Mouse (Mus musculus) lung, postnatal 0 days (tissue): ENCODE measurements around the gene Mia2. TPM values are rescaled to one million over a fixed set of nuclear protein-coding genes. Genes with fewer than 3 reads are reported as not detected.

Experiments
- ATAC-seq: fragments of 200-750 bp; cut with Nextera tagmentation; 2 replicates; pipeline ENCODE4 v1.8.0; 2017; ENCODE audit warnings: moderate library complexity
- DNase-seq: peaks from one replicate; pipeline ENCODE4 v3.0.0-alpha.2; 2016; ENCODE audit warnings: low spot score
- H3K27ac ChIP-seq: fragments of 300-500 bp; sonication (generic); 2 replicates; pipeline ENCODE4 v1.5.1; 2014; ENCODE audit warnings: antibody characterized with exemption, mild to moderate bottlenecking, low read length, mixed read lengths
- H3K27me3 ChIP-seq: fragments of 300-500 bp; sonication (generic); replicated peaks from 2 replicates; pipeline ENCODE4 v1.6.1; 2014; ENCODE audit warnings: low read length, mixed read lengths; ENCODE audit not compliant: insufficient read depth
- H3K36me3 ChIP-seq: fragments of 300-500 bp; sonication (generic); 2 replicates; pipeline ENCODE4 v1.6.1; 2014; ENCODE audit warnings: low read length, mixed read lengths; ENCODE audit not compliant: insufficient read depth
- H3K4me1 ChIP-seq: fragments of 300-500 bp; sonication (generic); 2 replicates; pipeline ENCODE4 v1.6.1; 2014; ENCODE audit warnings: antibody characterized with exemption, low read depth, low read length, mixed read lengths; ENCODE audit not compliant: insufficient read depth
- H3K4me2 ChIP-seq: fragments of 300-500 bp; sonication (generic); replicated peaks from 2 replicates; pipeline ENCODE4 v1.6.1; 2014; ENCODE audit warnings: low read depth, mild to moderate bottlenecking, low read length, moderate library complexity, mixed read lengths
- H3K4me3 ChIP-seq: fragments of 300-500 bp; sonication (generic); 2 replicates; pipeline ENCODE4 v1.5.1; 2014; ENCODE audit warnings: low read depth, low read length
- H3K9ac ChIP-seq: fragments of 300-500 bp; sonication (generic); replicated peaks from 2 replicates; pipeline ENCODE4 v1.6.1; 2014; ENCODE audit warnings: low read depth, mild to moderate bottlenecking
- H3K9me3 ChIP-seq: fragments of 300-500 bp; sonication (generic); 2 replicates; pipeline ENCODE4 v1.6.1; 2016; ENCODE audit warnings: low read length, mixed read lengths
- CTCF ChIP-seq: IDR thresholded peaks from 2 replicates; pipeline ENCODE4 v1.5.1; 2016; ENCODE audit warnings: antibody characterized with exemption, mild to moderate bottlenecking
- EP300 ChIP-seq: IDR thresholded peaks from 2 replicates; pipeline ENCODE4 v1.6.1; 2016; ENCODE audit warnings: antibody characterized with exemption, mild to moderate bottlenecking, control low read depth
- WGBS: fragments of 180-500 bp; shearing (Covaris S2); extraction: QIAGEN DNeasy Blood & Tissue Kit; methylation state at CpG from one replicate; pipeline ENCODE4 v1.1.7; 2014; 5-methylcytosine and 5-hydroxymethylcytosine counted together
- polyA plus RNA-seq: library from polyadenylated mRNA; unstranded; fragments of >200 nt; fragmentation: Nextera tagmentation; extraction: Ambion mirVana; gene quantifications from 2 replicates; pipeline ENCODE4 v1.2.1, GENCODE M21; 2015

The Mia2 gene
- polyA plus RNA-seq, 1 experiment from 2014 or later = 78.9 TPM

DNA sequence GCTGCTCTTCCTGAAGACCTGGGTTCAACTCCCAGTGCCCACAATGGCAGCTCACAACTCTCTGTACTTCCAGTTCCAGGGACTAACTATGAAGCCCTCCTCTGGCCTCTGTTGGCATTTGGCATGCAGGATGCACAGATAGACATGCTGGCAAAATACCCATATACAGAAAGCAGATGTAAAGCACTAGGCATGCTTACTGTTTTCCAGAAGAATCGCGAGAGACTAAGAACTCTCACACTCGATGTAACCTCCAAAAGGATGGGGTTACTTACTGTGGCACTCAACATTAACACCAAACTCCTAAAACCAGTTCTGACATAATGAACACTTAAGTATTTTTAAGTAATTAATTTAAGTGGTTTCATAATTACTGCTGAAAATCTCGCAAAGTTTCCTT lies 35.3 kb upstream of the Mia2 start:
- Histone ChIP-seq H3K9ac (peak overlapping the region; percentile 87), H3K9me3 (no peaks in the 10 kb centered on the region), H3K27ac (peak overlapping the region; percentile 96)

DNA sequence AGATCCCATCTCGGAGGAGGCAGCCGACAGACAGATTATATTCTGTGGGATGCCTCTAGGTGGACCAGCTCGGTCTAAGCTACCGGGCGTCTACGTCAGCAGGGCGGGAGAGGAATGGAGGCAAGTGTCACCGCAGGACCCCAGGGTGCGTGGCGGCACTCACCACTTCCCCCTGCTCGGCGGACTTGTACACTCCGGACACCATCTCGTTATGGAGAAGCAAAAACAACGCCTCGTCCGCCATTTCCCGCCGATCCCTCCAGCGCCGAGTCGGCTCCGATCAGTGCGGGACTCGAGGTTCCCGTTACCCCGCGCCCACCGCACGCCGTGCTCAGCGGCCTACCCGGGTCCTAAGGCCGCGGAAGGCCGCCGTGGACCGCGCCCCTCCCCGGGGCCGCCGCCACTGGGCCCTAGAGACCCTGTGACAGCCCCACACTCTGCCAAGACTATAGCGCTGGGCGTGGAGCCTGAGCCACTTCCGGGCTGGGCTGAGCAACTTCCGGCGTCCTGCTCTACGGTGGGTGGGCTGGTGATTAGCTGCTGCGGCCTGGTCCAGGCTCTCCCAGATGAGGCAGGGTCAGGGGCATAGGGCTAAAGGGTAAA lies 34.5 kb upstream of the Mia2 start, which contains the start of gene Trappc6b:
Gene Trappc6b, minus strand, starts transcription at position 480 of the 603 bp plus-strand sequence.
- ATAC-seq (peak; percentile 99), DNase-seq (peak; percentile 91)
- Histone ChIP-seq H3K27me3 (no peaks in the 10 kb centered on the region), H3K36me3 (peaks cover 4% of the 10 kb centered on the region; the same call in 1 of the 2 replicates), H3K4me1 (peaks cover 5% of the 10 kb centered on the region; the same call in 1 of the 2 replicates), H3K9ac (peak within 1 kb of the TSS; percentile 87), H3K4me3 (peak within 1 kb of the TSS; percentile 70), H3K9me3 (no peaks in the 10 kb centered on the region), H3K4me2 (peak within 1 kb of the TSS; percentile 61), H3K27ac (peak within 1 kb of the TSS; percentile 96)
- peak; percentile 44 for TF ChIP-seq CTCF
- TF ChIP-seq EP300 = no peak
- under 1% methylated on average over 47 of the region's 49 CpGs for WGBS

More for the DNA sequence above, 35.3 kb upstream of the Mia2 start:
- ATAC-seq = no peak
- 38% methylated on average over 4 of the region's 4 CpGs for WGBS
- peak; percentile 14 for DNase-seq
- H3K36me3 ChIP-seq = peaks cover 4% of the 10 kb centered on the region; the same call in 1 of the 2 replicates
- H3K4me3 ChIP-seq = peak overlapping the region; percentile 70
- H3K4me1 ChIP-seq = peaks cover 3% of the 10 kb centered on the region; the same call in 1 of the 2 replicates
- no peaks in the 10 kb centered on the region for H3K27me3 ChIP-seq
- TF ChIP-seq CTCF (no peak), EP300 (no peak)
- H3K4me2 ChIP-seq = peak overlapping the region; percentile 61

DNA sequence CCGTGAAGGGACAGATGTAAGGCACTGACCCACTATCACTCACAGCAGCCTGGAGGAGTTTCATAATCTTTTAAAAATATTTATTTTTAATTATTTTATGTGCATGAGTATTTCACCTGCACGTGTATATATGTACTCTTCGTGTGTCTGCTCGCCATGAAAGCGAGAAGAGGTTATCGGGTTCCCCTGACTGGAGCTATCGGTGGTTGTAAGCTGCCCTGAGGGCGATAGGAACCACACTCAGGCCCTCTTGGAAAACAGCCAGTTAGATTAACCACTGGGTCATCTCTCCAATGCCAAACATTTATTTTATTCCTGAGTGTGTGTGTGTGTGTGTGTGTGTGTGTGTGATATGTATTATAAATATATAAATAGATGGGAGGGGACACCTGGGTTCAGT lies 30.8 kb upstream of the Mia2 start:
- H3K4me2 ChIP-seq = no peak overlapping the region
- peaks cover 6% of the 10 kb centered on the region; the same call in 1 of the 2 replicates for H3K4me1 ChIP-seq
- H3K27ac ChIP-seq = no peak overlapping the region
- no peak overlapping the region for H3K9ac ChIP-seq
- no peak overlapping the region for H3K4me3 ChIP-seq
- 84% methylated on average over 8 of the region's 8 CpGs for WGBS
- no peaks in the 10 kb centered on the region for H3K27me3 ChIP-seq
- DNase-seq = no peak
- ATAC-seq = no peak
- no peaks in the 10 kb centered on the region for H3K9me3 ChIP-seq
- H3K36me3 ChIP-seq = 0 out of 2 replicates have a peak, but pooled peaks cover 9% of the 10 kb centered on the region
- TF ChIP-seq EP300 (no peak), CTCF (no peak)

DNA sequence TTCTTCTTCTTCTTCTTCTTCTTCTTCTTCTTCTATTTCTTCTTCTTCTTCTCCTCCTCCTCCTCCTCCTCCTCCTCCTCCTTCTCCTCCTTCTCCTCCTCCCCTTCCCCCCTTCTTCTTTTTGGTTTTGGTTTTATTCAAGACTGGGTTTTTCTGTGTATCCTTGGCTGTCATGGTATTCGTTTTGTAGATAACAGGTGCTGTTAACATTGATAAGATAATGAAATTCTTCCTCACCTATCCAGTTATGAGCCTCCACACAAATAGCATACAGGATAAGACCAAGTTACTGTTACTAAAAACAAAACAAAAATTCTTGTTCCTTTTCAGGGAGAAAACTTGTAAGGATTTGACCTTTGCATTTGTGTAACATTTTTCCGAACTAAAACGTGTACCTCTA lies 29.8 kb upstream of the Mia2 start:
- Histone ChIP-seq H3K27me3 (no peaks in the 10 kb centered on the region), H3K27ac (peak overlapping the region; percentile 92; the same call in 1 of the 2 replicates), H3K9me3 (no peaks in the 10 kb centered on the region), H3K9ac (0 out of 2 replicates have a peak overlapping the region, but pooled peaks have one; percentile 50), H3K4me3 (peak overlapping the region; percentile 98; the same call in 1 of the 2 replicates), H3K36me3 (0 out of 2 replicates have a peak, but pooled peaks cover 13% of the 10 kb centered on the region), H3K4me1 (0 out of 2 replicates have a peak, but pooled peaks cover 3% of the 10 kb centered on the region), H3K4me2 (peak overlapping the region; percentile 47)
- no peak for TF ChIP-seq CTCF
- no peak for TF ChIP-seq EP300
- no peak for DNase-seq
- 43% methylated on average over 3 of the region's 3 CpGs for WGBS
- ATAC-seq = no peak

DNA sequence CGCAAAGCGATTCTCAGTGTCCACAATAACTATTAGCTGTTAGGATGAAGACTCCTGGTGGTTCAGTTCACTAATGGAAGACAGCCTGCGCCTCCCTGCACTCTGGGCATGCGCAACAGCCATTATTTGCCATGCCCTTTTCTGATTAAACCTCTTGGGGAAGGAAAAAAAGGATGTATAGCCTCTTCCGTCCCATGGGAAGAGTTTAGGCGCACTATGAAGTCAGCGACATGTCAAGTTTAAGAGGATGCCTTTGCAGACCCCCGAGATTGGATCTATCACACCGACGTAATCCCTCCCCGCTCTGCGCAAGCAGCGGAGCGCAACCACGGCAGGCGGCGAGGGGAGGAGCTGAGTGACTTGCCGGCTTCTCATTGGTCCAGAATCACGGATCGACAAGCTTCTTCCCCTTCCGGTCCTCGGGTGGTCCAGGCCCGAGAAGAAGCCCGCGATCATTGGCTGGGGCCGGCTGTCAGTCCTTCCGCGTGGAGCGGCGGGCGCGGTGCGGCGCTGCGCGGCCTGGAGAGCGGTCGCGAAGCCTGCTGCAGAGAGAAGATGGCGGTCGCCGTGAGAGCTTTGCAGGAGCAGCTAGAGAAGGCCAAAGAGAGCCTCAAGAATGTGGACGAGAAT lies 29.0 kb upstream of the Mia2 start, which contains the start of gene Pnn:
Gene Pnn, plus strand, starts transcription at position 437 of the 630 bp plus-strand sequence.
- peak within 1 kb of the TSS; percentile 98 for H3K4me3 ChIP-seq
- DNase-seq (peak; percentile 100), ATAC-seq (peak; percentile 100)
- H3K27ac ChIP-seq = peak within 1 kb of the TSS; percentile 92
- peak within 1 kb of the TSS; percentile 81 for H3K4me2 ChIP-seq
- H3K9me3 ChIP-seq = no peaks in the 10 kb centered on the region
- H3K4me1 ChIP-seq = 0 out of 2 replicates have a peak, but pooled peaks cover 3% of the 10 kb centered on the region
- H3K36me3 ChIP-seq = peaks cover 19% of the 10 kb centered on the region; the same call in 1 of the 2 replicates
- H3K9ac ChIP-seq = peak within 1 kb of the TSS; percentile 99
- TF ChIP-seq CTCF = peak; percentile 57
- TF ChIP-seq EP300 = no peak; the same call in 1 of the 2 replicates
- WGBS = under 1% methylated on average over 43 of the region's 43 CpGs
- H3K27me3 ChIP-seq = no peaks in the 10 kb centered on the region

DNA sequence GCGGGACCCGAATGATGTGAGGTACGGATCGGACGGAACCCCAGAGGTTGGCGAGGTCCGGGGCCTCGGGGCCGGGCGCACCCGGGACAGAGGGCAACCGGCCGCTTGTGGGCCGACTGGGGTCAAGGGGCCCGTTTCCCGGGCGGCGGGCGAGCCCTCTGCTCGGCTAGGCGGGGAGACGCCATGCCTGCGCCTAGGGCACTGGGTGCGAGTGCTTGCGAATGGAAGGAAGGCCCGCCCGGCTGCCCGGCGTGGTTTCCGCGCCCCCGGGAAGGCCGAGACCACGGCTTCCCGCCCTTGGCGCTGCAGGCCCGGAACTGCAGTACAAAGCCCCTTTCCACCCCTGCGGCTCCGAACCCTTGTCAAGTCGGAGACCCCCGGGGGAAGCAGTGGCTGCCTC lies 28.5 kb upstream of the Mia2 start:
- Histone ChIP-seq H3K9me3 (no peaks in the 10 kb centered on the region), H3K27me3 (no peaks in the 10 kb centered on the region), H3K27ac (peak overlapping the region; percentile 92), H3K4me2 (peak overlapping the region; percentile 81), H3K4me1 (0 out of 2 replicates have a peak, but pooled peaks cover 3% of the 10 kb centered on the region), H3K36me3 (peaks cover 24% of the 10 kb centered on the region; the same call in 1 of the 2 replicates), H3K4me3 (peak overlapping the region; percentile 98), H3K9ac (peak overlapping the region; percentile 99)
- WGBS = 0% methylated on average over 36 of the region's 41 CpGs
- TF ChIP-seq EP300 = no peak
- TF ChIP-seq CTCF = no peak
- ATAC-seq (peak; percentile 51), DNase-seq (peak; percentile 19)
